Mouse (Mus musculus) neural tube, embryonic 14.5 days (tissue): Measurements from ENCODE around the gene Arhgap22. TPM values are rescaled to one million over a fixed set of nuclear protein-coding genes. Genes with fewer than 3 reads are reported as not detected.

Experiments
- ATAC-seq: fragments of 200-750 bp; cut with Nextera tagmentation; 2 replicates; pipeline ENCODE4 v1.8.0; 2017; ENCODE audit warnings: low read depth, mild to moderate bottlenecking, moderate TSS enrichment, moderate library complexity
- H3K27ac ChIP-seq: fragments of 300-500 bp; sonication (generic); 2 replicates; pipeline ENCODE4 v1.5.1; 2014; ENCODE audit warnings: low read depth, mild to moderate bottlenecking, control low read depth, low read length, moderate library complexity, mixed read lengths
- H3K27me3 ChIP-seq: fragments of 300-500 bp; sonication (generic); 2 replicates; pipeline ENCODE4 v1.6.1; 2014; ENCODE audit warnings: low read length; ENCODE audit not compliant: control insufficient read depth, insufficient read depth
- H3K36me3 ChIP-seq: fragments of 300-500 bp; sonication (generic); 2 replicates; pipeline ENCODE4 v1.6.1; 2014; ENCODE audit warnings: low read length, mixed read lengths; ENCODE audit not compliant: control insufficient read depth, insufficient read depth
- H3K4me1 ChIP-seq: fragments of 300-500 bp; sonication (generic); 2 replicates; pipeline ENCODE4 v1.6.1; 2014; ENCODE audit warnings: low read length; ENCODE audit not compliant: control insufficient read depth, insufficient read depth
- H3K4me2 ChIP-seq: fragments of 300-500 bp; sonication (generic); 2 replicates; pipeline ENCODE4 v1.6.1; 2014; ENCODE audit warnings: mild to moderate bottlenecking, low read depth, low read length, control low read depth
- H3K4me3 ChIP-seq: fragments of 300-500 bp; sonication (generic); 2 replicates; pipeline ENCODE4 v1.5.1; 2014; ENCODE audit warnings: low read depth, low read length, control low read depth, mixed read lengths
- H3K9ac ChIP-seq: fragments of 300-500 bp; sonication (generic); replicated peaks from 2 replicates; pipeline ENCODE4 v1.6.1; 2014; ENCODE audit warnings: low read depth, mild to moderate bottlenecking, control low read depth, low read length, mixed read lengths
- H3K9me3 ChIP-seq: fragments of 300-500 bp; sonication (generic); 2 replicates; pipeline ENCODE4 v1.6.1; 2016; ENCODE audit warnings: low read length; ENCODE audit not compliant: control insufficient read depth
- WGBS: fragments of 180-500 bp; shearing (Covaris S2); extraction: QIAGEN DNeasy Blood & Tissue Kit; methylation state at CpG from one replicate; pipeline ENCODE4 v1.1.7; 2014; 5-methylcytosine and 5-hydroxymethylcytosine counted together
- polyA plus RNA-seq: library from polyadenylated mRNA; unstranded; fragments of >200 nt; fragmentation: Nextera tagmentation; extraction: Ambion mirVana; gene quantifications from 2 replicates; pipeline ENCODE4 v1.2.1, GENCODE M21; 2014

Gene Arhgap22
- polyA plus RNA-seq, 1 experiment from 2014 or later, result 1.5 TPM

DNA sequence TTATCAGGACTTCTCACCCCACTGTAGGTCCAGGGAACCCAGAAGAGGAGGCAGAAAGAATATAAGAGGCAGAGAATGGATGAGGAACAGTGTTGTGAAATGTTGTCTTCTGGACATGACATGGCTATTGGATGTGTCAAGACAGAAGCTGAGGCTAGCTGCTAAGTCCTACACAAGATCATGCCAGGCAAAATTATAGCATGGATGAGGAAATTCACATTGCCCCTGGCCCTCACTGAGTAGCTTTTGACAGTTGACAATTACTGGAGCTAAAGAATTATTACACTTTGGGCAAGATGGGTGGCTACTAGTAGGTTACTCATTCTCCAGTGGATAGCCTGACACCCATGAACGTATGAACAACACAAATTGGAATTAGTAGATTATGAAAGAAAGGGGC is 201.9 kb downstream of the Arhgap22 start:
- H3K9me3 ChIP-seq, result no peaks in the 10 kb centered on the region
- H3K27ac ChIP-seq, result no peak overlapping the region
- no peak overlapping the region for H3K9ac ChIP-seq
- H3K27me3 ChIP-seq, result no peaks in the 10 kb centered on the region
- no peak overlapping the region for H3K4me3 ChIP-seq
- no peaks in the 10 kb centered on the region for H3K4me1 ChIP-seq
- H3K4me2 ChIP-seq, result no peak overlapping the region
- ATAC-seq, result no peak
- WGBS, result 87% methylated on average over 1 of the region's 1 CpGs
- H3K36me3 ChIP-seq, result no peaks in the 10 kb centered on the region

DNA sequence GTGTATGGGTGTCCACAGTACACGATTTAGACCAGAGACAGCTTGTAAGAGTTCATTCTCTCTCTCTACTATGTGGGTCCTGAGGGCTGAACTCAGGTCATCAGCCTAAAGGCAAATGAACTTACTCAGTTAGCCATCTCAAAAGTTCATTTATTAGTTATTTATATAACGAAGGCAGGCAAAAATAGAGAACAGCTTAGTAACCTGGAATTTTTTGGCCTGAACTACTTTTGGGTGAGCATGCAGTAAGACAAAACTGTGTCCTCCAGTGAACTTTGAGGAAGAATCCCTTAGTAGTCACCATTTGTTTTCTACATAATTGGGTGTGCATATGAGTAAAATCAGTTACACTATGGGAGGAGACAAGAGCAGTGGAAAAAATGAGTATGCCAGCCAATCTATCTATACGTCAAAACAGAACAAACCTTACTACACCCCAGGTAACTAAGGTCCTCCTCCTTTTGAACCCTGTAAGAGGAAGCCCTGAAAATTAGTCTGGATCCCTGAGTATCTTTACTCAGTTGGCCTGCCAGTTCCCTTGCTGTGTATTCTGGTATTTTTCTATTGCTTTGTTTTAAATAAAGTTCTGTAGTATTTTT is 204.6 kb downstream of the Arhgap22 start:
- Histone ChIP-seq H3K4me2 (no peak overlapping the region), H3K27me3 (no peaks in the 10 kb centered on the region), H3K4me1 (no peaks in the 10 kb centered on the region), H3K4me3 (no peak overlapping the region), H3K27ac (no peak overlapping the region), H3K9me3 (no peaks in the 10 kb centered on the region), H3K9ac (no peak overlapping the region), H3K36me3 (no peaks in the 10 kb centered on the region)
- ATAC-seq, result no peak
- WGBS, result 91% methylated on average over 3 of the region's 3 CpGs

Other genes with a start within 250 kb of the Arhgap22 start
- gene Lrrc18, start 222.6 kb upstream of the Arhgap22 start, polyA plus RNA-seq, result 0.31 and 0.46 TPM in 2 replicates
- 0.24 and 0.25 TPM in 2 replicates for gene Wdfy4, start 28.5 kb upstream of the Arhgap22 start, polyA plus RNA-seq
- gene Mapk8, start 233.1 kb downstream of the Arhgap22 start, polyA plus RNA-seq, result 44.9 and 55.6 TPM in 2 replicates